Mouse (Mus musculus): ENCODE results near the gene Dync1li2. TPM values are rescaled to one million over a fixed set of nuclear protein-coding genes. Genes with fewer than 3 reads are reported as not detected.

Dync1li2 gene
- total RNA-seq, 2 experiments from 2014 or later: 276 to 310 TPM

GRCm38 (mm10) chr8:104390245-104390644, 52.6 kb downstream of the Dync1li2 start:
- DNase-seq (ENCODE audit: low spot score in 2 of 2): no peak
- intact Hi-C loops (cut with DNase I): no loop called here

GRCm38 (mm10) chr8:104387980-104388379, 54.9 kb downstream of the Dync1li2 start:
- intact Hi-C loops (cut with DNase I): no loop called here
- DNase-seq (ENCODE audit: low spot score in 2 of 2): no peak

DNA sequence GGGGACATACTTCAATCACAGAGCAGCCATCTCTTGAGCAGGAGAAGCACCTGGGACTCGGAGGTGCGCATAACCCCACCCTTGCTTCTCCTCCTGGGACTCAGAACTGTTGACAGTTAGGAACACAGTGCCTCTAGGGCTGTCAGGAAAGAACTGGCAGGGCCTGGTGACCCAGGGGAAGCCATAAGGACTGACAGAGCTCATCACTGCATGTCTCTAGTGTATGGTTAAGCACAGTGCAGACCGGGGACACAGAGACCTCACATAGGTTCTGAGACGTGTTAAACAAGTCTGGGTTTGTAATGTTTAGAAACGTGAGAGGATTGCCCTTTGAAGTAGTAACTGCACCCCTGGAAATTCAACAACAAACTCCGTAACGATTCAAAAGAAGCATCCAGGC, 55.3 kb downstream of the Dync1li2 start:
- intact Hi-C loops (cut with DNase I): no loop called here

GRCm38 (mm10) chr8:104386693-104387092, 56.2 kb downstream of the Dync1li2 start:
- DNase-seq (ENCODE audit: low spot score in 2 of 2): no peak
- intact Hi-C loops (cut with DNase I): no loop called here

More for the DNA sequence above, 55.3 kb downstream of the Dync1li2 start:
- DNase-seq (ENCODE audit: low spot score in 2 of 2): no peak

- intact Hi-C loops (cut with DNase I): no loop called here
Observed at GRCm38 (mm10) chr8:104383977-104384376, 58.9 kb downstream of the Dync1li2 start.

GRCm38 (mm10) chr8:104383296-104383695, 59.6 kb downstream of the Dync1li2 start:
- intact Hi-C loops (cut with DNase I): no loop called here

More at GRCm38 (mm10) chr8:104383977-104384376, 58.9 kb downstream of the Dync1li2 start:
- no peak for DNase-seq (ENCODE audit: low spot score in 2 of 2)

GRCm38 (mm10) chr8:104380961-104381411, 61.9 kb downstream of the Dync1li2 start:
- intact Hi-C loops (cut with DNase I): no loop called here
- DNase-seq (ENCODE audit: low spot score in 2 of 2): no peak

More at GRCm38 (mm10) chr8:104383296-104383695, 59.6 kb downstream of the Dync1li2 start:
- no peak for DNase-seq (ENCODE audit: low spot score in 2 of 2)

DNA sequence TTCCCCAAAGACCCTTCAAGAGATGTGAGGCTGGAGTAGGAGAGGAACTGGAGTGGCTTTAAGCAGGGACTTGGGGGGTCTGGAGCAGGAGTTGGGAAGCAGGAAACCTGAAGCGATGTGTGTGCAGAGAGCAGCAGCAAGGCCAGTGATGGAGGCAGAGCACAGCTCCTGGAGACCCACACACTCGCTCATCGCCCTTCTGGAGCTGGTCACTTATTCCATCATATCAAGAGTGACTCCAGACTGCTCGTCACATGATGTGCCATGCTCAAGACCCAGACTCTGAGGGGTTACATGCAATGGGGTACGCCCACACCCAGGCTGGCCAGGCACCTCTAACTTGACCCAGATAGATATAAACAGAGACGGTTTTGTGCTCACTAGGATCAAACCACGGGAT, 62.6 kb downstream of the Dync1li2 start:
- intact Hi-C loops (cut with DNase I): no loop called here
- DNase-seq (ENCODE audit: low spot score in 2 of 2): no peak

DNA sequence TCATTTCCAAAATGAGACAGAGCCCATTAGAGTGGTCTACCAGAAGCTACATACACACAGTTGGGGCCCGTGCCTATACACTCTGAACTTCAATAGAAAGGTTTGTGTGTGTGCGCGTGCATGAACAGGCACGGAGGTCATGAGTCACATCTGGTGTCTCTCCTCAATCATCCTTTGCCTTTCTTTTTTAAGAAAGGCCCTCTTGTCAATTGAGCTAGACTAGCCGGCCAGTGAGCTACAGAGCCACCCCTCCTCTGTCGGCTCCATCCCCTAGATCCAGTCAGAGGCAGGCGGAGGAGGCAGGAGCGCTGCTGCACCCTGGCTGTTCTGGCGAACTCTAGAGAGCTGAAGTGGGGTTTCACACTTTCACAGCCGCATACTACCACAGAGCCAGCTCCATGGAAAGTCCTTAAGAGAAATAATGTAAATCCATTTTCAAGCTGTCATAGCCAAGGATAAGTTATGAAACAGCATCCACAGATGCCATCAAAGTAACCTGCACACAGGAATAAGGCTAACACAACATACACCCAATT, 63.5 kb downstream of the Dync1li2 start:
- intact Hi-C loops (cut with DNase I): no loop called here
- no peak for DNase-seq (ENCODE audit: low spot score in 2 of 2)

GRCm38 (mm10) chr8:104376669-104377068, 66.2 kb downstream of the Dync1li2 start:
- intact Hi-C loops (cut with DNase I): no loop called here
- no peak for DNase-seq (ENCODE audit: low spot score in 2 of 2)

GRCm38 (mm10) chr8:104375959-104376358, 66.9 kb downstream of the Dync1li2 start:
- DNase-seq (ENCODE audit: low spot score in 2 of 2): no peak
- intact Hi-C loops (cut with DNase I): no loop called here

- intact Hi-C loops (cut with DNase I): no loop called here
- DNase-seq (ENCODE audit: low spot score in 2 of 2): no peak
Observed at GRCm38 (mm10) chr8:104374864-104375846, 67.7 kb downstream of the Dync1li2 start.

DNA sequence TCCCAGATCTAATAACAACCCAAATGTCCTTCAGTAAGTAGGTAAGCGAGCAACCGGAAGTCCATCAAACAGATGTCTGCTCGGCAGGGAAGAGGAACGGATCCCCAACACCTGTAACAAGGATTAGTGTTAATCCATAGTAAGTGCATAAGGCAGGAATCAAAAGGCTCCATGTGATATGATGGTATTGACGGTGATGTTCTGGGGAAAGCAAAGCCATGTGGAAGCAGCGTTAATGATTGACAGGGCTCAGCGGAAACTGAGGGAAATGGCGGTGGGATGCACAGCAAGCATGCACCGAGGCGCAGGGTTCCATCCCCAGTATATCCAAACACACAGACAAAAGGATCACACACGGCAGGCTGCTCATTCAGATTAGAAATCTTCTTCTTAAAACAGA, 68.6 kb downstream of the Dync1li2 start:
- intact Hi-C loops (cut with DNase I): no loop called here
- no peak for DNase-seq (ENCODE audit: low spot score in 2 of 2)

- DNase-seq (ENCODE audit: low spot score in 2 of 2): no peak
- intact Hi-C loops (cut with DNase I): no loop called here
Observed at GRCm38 (mm10) chr8:104373779-104374178, 69.1 kb downstream of the Dync1li2 start.

- DNase-seq (ENCODE audit: low spot score in 2 of 2): no peak
- intact Hi-C loops (cut with DNase I): no loop called here
Observed at GRCm38 (mm10) chr8:104371121-104371520, 71.7 kb downstream of the Dync1li2 start.

DNA sequence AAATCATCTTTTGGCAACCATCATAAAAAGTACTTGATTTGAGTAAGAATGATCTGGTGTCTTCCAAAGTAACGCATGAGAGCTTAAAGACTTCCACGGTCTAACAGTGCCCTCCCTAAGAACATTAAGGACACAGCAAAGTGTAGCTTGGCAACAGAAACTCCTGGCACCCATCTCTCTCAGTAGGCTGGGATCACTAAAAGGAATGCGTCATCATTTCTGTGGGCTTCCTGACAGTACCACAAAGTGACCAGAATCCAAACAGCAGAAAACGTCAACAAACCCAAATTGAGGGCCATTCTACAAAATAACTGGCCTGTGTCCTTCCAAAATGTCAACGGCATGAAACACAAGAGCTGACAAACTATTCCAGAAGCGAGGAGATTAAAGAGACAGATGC, 72.8 kb downstream of the Dync1li2 start:
- no peak for DNase-seq (ENCODE audit: low spot score in 2 of 2)
- intact Hi-C loops (cut with DNase I): no loop called here

- DNase-seq (ENCODE audit: low spot score in 2 of 2): no peak
- intact Hi-C loops (cut with DNase I): no loop called here
Observed at GRCm38 (mm10) chr8:104369591-104369990, 73.3 kb downstream of the Dync1li2 start.
